Mouse (Mus musculus) spleen, embryonic (tissue): Measurements from ENCODE around the gene Dynll1.
"Not testable (repeated sequence)": the region's sequence is repeated elsewhere in the genome, so short reads cannot be mapped to it uniquely, and the experiment has no call there.

Experiments
- CTCF ChIA-PET: fragments of 350-600 bp; sonication (Branson Sonifier 250); formaldehyde crosslinking; loops from one replicate; lab custom pipeline; 2022; lab: Charles Lee

Gene Dynll1

DNA sequence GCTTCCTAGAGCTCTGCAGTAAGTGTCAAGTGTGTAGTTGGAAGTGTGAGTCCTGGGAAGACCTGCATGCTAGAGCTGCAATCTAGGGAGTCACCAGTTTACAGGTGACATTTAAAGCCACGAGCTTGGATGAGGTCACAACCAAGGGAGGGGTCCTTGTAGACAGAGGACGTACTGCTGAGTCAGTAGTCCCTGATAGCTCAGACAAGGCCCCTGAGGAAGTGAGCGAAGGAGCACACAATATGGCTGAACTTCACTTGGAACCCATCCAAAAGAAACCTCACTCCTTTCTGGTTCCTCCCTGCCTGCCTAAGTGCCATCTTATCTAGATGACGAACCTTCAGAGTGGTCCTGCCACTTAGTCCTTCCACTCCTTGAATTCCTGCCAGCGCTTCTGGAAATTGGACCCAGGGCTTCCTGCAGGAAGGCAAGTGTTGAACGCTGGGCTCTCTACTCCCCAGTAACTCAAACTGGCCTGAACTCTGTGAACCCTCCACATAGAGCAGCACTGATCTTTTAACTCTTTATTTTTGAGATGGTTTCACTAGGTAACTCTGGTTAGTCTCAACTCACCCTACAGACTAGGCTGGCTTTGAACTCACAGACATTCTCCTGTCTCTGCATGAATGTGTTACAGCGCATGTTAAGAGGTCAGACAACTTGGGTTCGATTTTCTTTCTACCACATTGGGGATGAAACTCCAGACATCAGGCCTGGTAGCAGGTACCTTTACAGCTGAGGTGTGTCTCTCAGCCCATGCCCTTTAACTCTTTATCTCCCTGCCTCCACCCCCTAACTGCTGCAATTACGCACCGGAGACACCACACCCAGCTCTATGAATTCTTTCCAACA is 12.2 kb upstream of the Dynll1 start:
- CTCF ChIA-PET, result no interaction called here

DNA sequence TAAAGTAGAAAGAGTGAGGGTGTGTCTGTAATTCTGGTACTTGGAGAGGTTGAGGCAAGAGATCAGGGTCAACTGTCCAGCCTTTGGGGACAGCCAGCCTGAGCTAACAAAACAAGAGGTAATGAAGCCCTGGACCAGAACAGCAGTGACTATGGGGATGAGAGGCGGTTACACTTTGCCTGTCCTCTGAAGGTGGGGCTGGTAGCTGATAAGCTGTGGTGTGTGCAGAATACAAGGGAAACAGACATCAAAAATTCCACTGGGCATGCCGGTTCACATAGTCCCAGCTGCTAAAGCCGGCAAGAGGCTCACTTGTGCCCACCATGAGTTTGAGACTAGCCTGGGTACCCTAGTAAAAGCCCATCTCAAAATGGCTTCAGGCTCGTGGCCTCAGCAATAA is 11.6 kb upstream of the Dynll1 start:
- CTCF ChIA-PET, result no interaction called here

GRCm38 (mm10) chr5:115302190-115302589 is 1.4 kb upstream of the Dynll1 start:
- CTCF ChIA-PET, result not testable (repeated sequence)

GRCm38 (mm10) chr5:115301615-115302014 is 816 bp upstream of the Dynll1 start:
- CTCF ChIA-PET, result no interaction called here

- CTCF ChIA-PET, result interaction anchor here (0.5 to 1.1 kb wide), 5 partner anchors 18 to 356 kb away, joined by 3 to 11 read pairs (median 3); no protein-coding TSS in a partner anchor
These were observed 609 bp downstream of the Dynll1 start for GRCm38 (mm10) chr5:115300035-115300744.

DNA sequence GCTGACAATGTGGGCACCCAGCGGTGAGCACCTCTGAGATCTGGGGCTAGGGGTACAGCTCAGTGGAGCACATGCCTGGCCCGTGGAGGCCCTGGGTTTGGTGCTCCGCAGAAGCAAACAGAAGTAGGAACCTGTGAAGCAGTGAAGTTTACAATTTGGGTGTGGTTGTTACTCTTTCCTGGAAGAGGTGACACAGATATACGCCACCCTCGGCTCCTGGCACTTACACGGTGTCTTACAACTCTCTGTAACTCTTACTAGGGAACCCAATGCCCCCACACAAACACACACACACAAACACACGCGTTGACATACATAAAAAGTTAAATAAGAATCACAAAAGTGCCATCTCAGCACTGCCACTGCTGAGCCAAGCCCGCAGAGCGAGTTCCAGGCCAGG is 4.5 kb downstream of the Dynll1 start:
- CTCF ChIA-PET, result no interaction called here

DNA sequence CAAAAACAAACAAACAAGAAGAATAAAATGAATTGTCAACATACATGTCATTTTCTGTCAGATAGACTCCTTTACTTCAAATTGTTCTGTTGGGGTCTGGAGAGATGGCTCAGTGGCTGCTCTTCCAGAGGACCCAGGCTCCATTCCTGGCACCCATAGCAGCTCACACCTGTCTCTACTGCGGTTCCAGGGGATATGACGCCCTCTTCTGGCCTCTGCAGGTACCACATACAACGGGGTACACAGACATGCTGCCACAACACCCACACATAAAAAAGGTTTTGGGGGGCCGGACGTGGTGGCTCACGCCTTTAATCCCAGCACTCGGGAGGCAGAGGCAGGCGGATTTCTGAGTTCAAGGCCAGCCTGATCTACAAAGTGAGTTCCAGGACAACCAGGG is 6.6 kb downstream of the Dynll1 start:
- CTCF ChIA-PET, result interaction anchor here (0.6 kb wide), 1 partner anchor 34 kb away, joined by 3 read pairs; no protein-coding TSS in a partner anchor

- CTCF ChIA-PET, result no interaction called here
These were observed 16.1 kb downstream of the Dynll1 start for GRCm38 (mm10) chr5:115284735-115285134.

DNA sequence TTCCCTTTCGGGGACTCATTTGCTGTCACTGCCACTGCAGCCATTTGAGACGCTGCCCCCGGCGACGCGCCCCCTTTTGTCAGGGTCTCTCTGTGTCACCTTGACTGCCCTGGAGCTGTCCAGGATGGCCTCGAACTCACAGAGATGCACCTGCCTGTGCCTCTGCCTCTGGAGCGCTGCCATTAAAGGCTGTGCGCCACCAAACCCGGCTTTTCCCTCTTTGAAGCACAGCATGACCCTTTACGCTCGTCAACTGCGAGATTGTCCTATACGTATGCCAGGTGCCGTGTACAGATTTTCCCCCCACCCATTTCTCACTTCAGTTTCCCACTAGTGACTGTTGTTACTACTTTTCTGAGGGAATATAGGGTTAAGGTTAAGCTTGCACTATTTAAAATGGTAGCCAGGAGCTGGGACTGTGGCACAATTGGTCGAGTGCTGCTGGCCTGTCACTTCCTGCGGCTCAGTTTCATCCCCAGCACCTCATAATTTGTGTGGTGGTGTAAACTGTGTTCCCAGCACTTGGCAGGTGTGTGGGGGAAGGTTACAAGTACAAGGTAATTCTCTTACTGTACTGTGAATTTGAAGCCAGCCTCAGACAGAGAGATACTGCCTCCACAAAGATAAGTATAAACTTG is 20.6 kb downstream of the Dynll1 start:
- CTCF ChIA-PET, result interaction anchor here (0.6 kb wide), 2 partner anchors 10 to 362 kb away, joined by 3 to 7 read pairs; no protein-coding TSS in a partner anchor

DNA sequence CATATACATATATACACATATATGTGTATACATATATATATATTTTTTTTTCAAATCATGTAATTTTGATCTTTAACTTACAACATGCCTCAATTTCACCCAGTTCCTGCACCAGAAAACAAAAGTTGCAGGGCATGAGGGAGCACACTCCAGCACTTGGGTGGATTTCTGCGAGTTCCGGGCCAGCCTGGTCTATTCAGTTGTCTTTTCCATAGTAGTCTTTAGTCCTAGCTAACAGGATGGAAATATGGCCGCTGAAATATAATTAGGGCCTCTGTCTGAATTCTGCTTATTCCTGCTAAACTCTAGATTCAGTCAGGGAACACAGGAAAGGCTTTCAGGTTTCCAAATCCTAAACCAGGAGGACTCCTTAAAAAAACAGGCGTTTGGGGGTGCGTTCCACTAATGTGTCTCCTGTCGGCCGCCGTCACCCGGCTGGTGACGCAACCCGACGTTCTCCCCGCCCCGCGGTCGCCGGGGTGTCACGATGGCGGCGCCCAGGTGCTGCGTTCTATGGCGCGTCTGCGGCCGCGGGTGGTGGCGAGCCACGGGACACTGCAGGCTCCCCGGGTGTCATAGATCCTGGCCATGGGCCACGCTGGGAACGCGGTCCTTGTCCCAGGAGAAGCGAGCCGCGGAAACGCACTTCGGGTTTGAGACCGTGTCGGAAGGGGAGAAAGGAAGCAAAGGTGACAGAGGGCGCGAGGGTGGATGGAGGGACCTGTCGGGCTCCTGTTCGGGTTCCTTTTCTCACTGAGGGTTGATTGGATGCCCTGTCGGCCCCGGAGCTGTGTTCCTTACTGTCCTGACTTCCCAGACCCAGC is 21.4 kb downstream of the Dynll1 start, which contains the start of gene Coq5:
Gene Coq5 (plus strand): TSS at position 441 of the 824 bp plus-strand sequence.
- CTCF ChIA-PET, result no interaction called here

DNA sequence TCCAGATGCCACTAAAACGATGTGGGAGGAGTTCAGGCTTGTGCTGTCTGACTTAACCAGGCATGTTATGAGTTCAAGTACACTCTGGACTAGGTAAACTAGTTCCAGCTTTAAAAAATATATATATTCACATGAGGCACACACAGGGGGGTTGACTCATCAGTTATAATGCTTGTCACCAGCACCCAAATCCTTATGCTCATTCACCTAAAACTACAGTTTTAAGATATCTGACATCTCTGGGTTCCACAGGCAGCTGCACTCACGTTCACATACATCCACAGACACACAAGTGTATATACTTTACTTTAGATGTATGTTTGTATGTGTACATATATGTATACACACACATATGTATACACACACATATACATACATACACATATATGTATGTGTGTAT is 22.0 kb downstream of the Dynll1 start:
- CTCF ChIA-PET, result no interaction called here

DNA sequence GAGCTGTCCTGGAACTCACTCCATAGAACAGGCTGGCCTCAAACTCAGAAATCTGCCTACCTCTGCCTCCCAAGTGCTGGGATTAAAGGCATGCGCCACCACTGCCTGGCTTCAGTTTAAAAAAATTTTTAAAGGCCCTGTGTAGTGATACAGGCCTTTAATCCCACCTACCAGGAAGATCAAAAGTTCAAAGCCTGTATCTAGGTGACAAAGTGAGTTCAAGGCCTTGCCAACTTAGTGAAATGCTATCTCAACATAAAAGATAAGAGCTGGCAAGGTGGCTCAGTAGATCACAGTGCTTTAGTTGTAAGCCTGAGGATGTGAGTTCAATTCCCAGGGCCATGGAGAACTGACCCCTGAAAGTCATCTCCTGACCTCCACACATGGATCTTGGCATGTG is 22.7 kb downstream of the Dynll1 start:
- CTCF ChIA-PET, result interaction anchor here (0.6 to 0.7 kb wide), 2 partner anchors 85 to 266 kb away, joined by 3 to 4 read pairs; no protein-coding TSS in a partner anchor

- CTCF ChIA-PET, result no interaction called here
These were observed 24.8 kb downstream of the Dynll1 start for GRCm38 (mm10) chr5:115275998-115276397.

DNA sequence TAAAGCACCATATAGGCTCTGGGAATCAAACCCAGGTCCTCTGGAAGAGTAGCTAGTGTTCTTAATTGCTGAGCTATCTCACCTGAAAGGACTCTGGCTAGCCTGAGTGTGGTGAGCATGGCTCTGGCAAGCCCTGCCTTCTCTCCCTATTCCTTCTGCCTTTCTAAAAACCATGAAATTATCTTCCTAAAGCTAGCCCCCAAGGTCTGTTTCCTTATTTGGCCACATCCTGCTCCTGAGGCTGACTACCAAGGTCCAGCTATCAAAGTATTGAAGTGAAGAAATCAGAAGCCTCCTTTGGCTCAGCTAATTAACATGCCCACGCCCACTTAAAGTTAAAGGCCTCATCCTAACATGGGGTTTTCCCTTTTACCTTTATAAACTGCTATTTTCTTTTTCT is 26.0 kb downstream of the Dynll1 start:
- CTCF ChIA-PET, result interaction anchor here (0.6 kb wide), 1 partner anchor 25 kb away, joined by 3 read pairs; no protein-coding TSS in a partner anchor

GRCm38 (mm10) chr5:115274353-115274752 is 26.4 kb downstream of the Dynll1 start:
- CTCF ChIA-PET, result interaction anchor here (0.6 kb wide), 1 partner anchor 26 kb away, joined by 3 read pairs; no protein-coding TSS in a partner anchor

GRCm38 (mm10) chr5:115273549-115274135 is 27.2 kb downstream of the Dynll1 start:
- CTCF ChIA-PET, result no interaction called here

GRCm38 (mm10) chr5:115272812-115273548 is 27.8 kb downstream of the Dynll1 start, which contains the start of gene Rnf10:
TSS of gene Rnf10 (minus strand) at chr5:115272898.
- CTCF ChIA-PET, result no interaction called here

GRCm38 (mm10) chr5:115271931-115272811 is 28.6 kb downstream of the Dynll1 start:
- CTCF ChIA-PET, result no interaction called here

GRCm38 (mm10) chr5:115269969-115270368 is 30.8 kb downstream of the Dynll1 start:
- CTCF ChIA-PET, result no interaction called here
